Mouse (Mus musculus): ENCODE measurements around the gene Hpgd. TPM values are rescaled to one million over a fixed set of nuclear protein-coding genes. Genes with fewer than 3 reads are reported as not detected.

The Hpgd gene
- total and polyA plus RNA-seq, 3 experiments, result not detected

DNA sequence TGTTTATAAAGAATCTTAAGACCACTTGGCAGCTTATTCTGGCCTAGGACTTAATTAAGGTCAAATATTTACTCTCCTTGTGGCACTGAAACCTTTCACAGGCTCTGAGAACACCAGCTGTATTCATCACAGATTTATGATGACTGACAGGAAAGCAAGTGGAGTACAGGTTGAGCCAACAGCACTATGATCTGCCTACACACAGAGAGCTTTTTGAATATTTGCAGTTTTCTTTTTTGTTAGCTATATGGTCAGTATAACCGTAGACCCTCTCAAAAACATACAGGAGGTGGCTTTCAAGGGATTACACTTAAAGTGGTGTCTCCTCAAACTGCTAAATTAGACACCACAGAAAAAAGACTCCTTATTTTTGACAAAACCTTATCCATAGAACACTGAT lies 33.2 kb upstream of the Hpgd start:
- in situ Hi-C loops (cut with MboI; ENCODE audit: low pct_ligation_motif_present, low pct_unique_long_range_greater_than_20kb, low sequenced_read_pairs) (no loop called here), dilution Hi-C loops (cut with MboI; ENCODE audit: extremely low pct_ligation_motif_present, extremely low pct_unique_long_range_greater_than_20kb, low sequenced_read_pairs) (no loop called here)
- no peaks in the 10 kb centered on the region for H3K36me3 ChIP-seq (replicated peaks in 1 of 2; ENCODE audit: control insufficient read depth in 1 of 2, insufficient read depth in 1 of 2, low read length in 1 of 2)
- H3K9ac ChIP-seq (ENCODE audit: insufficient read depth, low read depth), result no peak overlapping the region
- H3K27ac ChIP-seq (ENCODE audit: insufficient read depth, low read depth), result no peak overlapping the region
- H3K27me3 ChIP-seq (replicated peaks), result no peaks in the 10 kb centered on the region
- H3K4me2 ChIP-seq (ENCODE audit: insufficient read depth, low read depth, poor library complexity, severe bottlenecking), result no peak overlapping the region
- no peaks in the 10 kb centered on the region for H3K79me2 ChIP-seq (replicated peaks; ENCODE audit: control insufficient read depth, extremely low read depth, insufficient read depth, poor library complexity, severe bottlenecking)
- H3K4me3 ChIP-seq (replicated peaks in 1 of 3; ENCODE audit: low read depth in 2 of 3, low read length in 2 of 3, poor library complexity in 1 of 3), result no peak overlapping the region
- TF ChIP-seq MAFK (IDR thresholded peaks at IDR 0.05; ENCODE audit: insufficient replicate concordance, low read length) (no peak), CHD1 (IDR thresholded peaks at IDR 0.05; ENCODE audit: low read depth, low read length) (no peak), USF1 (IDR thresholded peaks at IDR 0.05; ENCODE audit: low read depth, low read length) (no peak), POLR2A (IDR thresholded peaks at IDR 0.05; ENCODE audit: low read depth, low read length) (no peak), MAZ (IDR thresholded peaks at IDR 0.05; ENCODE audit: low read depth, low read length) (no peak), SMC3 (IDR thresholded peaks at IDR 0.05; ENCODE audit: low read depth, low read length) (no peak), RAD21 (IDR thresholded peaks at IDR 0.05; ENCODE audit: low read depth, low read length) (no peak), TCF12 (IDR thresholded peaks at IDR 0.05; ENCODE audit: low read depth, low read length) (no peak), ELF1 (IDR thresholded peaks at IDR 0.05; ENCODE audit: low read depth, low read length) (no peak), NRF1 (IDR thresholded peaks at IDR 0.05; ENCODE audit: low read depth, low read length) (no peak), JUN (IDR thresholded peaks at IDR 0.05; ENCODE audit: insufficient read depth, low read depth, low read length) (no peak), MAX (IDR thresholded peaks at IDR 0.05; ENCODE audit: low read length) (no peak)
- H3K4me1 ChIP-seq (ENCODE audit: control insufficient read depth in 1 of 2, insufficient read depth in 2 of 2), result no peaks in the 10 kb centered on the region
- no peak for DNase-seq (ENCODE audit: extremely low read depth)
- H3K9me3 ChIP-seq (replicated peaks; ENCODE audit: low read length), result peaks cover 19% of the 10 kb centered on the region

DNA sequence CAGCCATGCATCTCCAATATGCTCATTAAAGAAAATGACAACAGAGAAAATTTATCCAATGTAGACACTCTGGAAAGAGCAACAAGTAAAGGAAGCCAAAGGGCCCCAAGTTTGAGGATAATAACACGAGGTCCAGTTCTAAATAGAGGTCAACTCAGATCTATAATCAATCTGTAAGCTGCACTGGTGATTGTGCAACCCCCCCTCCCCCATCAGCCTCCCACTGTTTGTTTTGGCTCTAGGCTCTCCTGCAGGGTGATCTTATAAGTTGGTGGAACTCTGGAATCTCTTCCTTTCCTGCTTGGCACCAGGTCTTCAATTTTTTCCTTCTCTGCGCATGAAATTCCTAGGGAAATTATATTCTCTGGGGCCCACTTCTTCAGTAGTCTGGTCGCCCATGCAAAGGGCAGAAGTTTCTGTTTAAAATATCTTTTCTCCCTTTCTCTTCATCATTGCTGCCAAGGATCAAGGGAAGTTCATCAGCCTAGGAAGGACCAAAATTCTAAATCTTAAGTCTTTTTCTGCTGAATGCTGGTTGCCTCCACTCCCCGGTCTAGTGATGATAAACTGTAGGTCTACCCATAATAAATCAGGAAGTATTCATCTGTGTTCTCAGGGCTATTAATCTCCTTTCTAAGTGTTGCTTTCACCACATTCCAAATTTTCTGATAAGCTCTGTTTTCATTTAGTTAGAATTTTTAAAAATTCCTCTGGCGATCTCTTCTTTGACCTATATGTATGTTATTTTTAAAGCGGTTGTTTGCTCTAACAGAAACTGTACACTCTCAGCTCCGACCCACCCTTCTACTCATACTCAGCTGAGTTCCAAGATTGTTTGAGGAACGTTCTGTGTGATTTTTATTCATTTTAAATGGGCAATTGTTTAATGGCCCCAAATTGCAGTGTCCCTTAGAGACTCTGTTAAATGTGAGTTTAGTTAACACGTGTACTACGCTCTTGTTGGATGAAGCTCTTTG lies 24.4 kb upstream of the Hpgd start:
- Histone ChIP-seq H3K9ac (ENCODE audit: insufficient read depth, low read depth) (no peak overlapping the region), H3K4me2 (ENCODE audit: insufficient read depth, low read depth, poor library complexity, severe bottlenecking) (no peak overlapping the region), H3K4me1 (ENCODE audit: control insufficient read depth in 1 of 2, insufficient read depth in 2 of 2) (no peaks in the 10 kb centered on the region), H3K27ac (ENCODE audit: insufficient read depth, low read depth) (no peak overlapping the region), H3K27me3 (replicated peaks) (no peaks in the 10 kb centered on the region), H3K4me3 (replicated peaks in 1 of 3; ENCODE audit: low read depth in 2 of 3, low read length in 2 of 3, poor library complexity in 1 of 3) (no peak overlapping the region), H3K79me2 (replicated peaks; ENCODE audit: control insufficient read depth, extremely low read depth, insufficient read depth, poor library complexity, severe bottlenecking) (no peaks in the 10 kb centered on the region), H3K9me3 (replicated peaks; ENCODE audit: low read length) (peaks cover 16% of the 10 kb centered on the region), H3K36me3 (replicated peaks in 1 of 2; ENCODE audit: control insufficient read depth in 1 of 2, insufficient read depth in 1 of 2, low read length in 1 of 2) (no peaks in the 10 kb centered on the region)
- DNase-seq (ENCODE audit: extremely low read depth), result no peak
- TF ChIP-seq JUND (conservative IDR thresholded peaks at IDR 0.05; ENCODE audit: low read depth, low read length), result no peak
- no peak for TF ChIP-seq E2F4 (IDR thresholded peaks at IDR 0.05; ENCODE audit: insufficient replicate concordance, low read depth, low read length)
- dilution Hi-C loops (cut with MboI; ENCODE audit: extremely low pct_ligation_motif_present, extremely low pct_unique_long_range_greater_than_20kb, low sequenced_read_pairs) (no loop called here), in situ Hi-C loops (cut with MboI; ENCODE audit: low pct_ligation_motif_present, low pct_unique_long_range_greater_than_20kb, low sequenced_read_pairs) (no loop called here)

Measured in CH12.LX (cell line).